Mouse (Mus musculus): Measurements from ENCODE around the gene Ms4a18. TPM values are rescaled to one million over a fixed set of nuclear protein-coding genes. Genes with fewer than 3 reads are reported as not detected.
A peak's percentile ranks its signal among the peaks of the same experiment; 100 is the strongest.

Gene Ms4a18
- polyA plus RNA-seq, 1 experiment from 2014 or later, result not detected

DNA sequence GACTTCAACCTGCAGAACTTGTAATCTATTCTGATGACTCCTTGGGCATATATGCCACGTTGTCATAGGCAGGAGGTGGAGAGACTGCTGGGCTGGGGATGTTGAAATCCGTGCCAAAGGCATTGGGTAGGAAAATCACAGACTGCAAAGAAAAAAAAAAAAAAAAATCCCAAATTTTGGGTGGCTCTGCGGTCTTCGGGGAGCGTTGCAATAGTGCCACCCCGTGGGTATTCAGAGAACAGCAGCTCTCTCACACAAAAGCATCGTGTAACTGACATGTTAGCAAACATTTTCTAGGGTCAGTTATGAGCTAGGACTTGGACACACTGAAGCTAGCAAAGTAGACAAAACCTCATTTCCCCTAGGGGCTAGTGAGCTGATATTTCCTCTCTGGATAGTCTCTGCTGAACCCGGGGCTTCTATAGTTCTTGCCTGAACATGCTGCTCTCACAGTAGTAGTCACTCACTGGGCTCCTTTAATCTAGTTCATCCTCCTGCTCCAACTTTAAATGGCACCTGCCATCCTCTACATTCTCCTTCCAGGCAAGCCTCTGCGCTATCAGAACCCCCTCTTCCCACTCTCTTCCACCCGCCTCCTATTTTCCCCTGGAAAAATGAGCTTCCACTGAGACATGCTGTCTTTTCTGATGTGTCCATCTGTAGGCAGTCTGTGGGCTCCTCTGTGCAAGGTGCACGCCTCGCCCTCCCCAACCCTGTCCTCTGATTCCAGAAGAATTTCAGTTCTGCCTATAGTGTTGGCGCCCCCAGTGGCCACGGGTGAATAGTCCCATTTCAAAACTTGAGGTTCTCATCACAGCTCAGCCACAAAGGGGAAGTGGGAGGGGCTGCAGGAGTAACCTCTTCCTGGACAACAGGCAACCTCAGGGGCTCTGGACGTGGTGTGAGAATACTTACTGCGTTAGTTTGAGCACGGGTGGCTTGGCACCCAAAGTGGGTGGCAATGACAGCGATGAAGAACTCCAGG lies 38.4 kb downstream of the Ms4a18 start:
- Histone ChIP-seq H3K27ac (no peak overlapping the region), H3K27me3 (ENCODE audit: low read depth, poor library complexity, severe bottlenecking) (no peaks in the 10 kb centered on the region), H3K36me3 (no peaks in the 10 kb centered on the region), H3K4me3 (no peak overlapping the region), H3K4me1 (peaks cover 12% of the 10 kb centered on the region), H3K9me3 (replicated peaks) (no peaks in the 10 kb centered on the region)
- peak; percentile 77 for DNase-seq (ENCODE audit: low spot score)
- 12% methylated on average over 18 of the region's 18 CpGs for WGBS

DNA sequence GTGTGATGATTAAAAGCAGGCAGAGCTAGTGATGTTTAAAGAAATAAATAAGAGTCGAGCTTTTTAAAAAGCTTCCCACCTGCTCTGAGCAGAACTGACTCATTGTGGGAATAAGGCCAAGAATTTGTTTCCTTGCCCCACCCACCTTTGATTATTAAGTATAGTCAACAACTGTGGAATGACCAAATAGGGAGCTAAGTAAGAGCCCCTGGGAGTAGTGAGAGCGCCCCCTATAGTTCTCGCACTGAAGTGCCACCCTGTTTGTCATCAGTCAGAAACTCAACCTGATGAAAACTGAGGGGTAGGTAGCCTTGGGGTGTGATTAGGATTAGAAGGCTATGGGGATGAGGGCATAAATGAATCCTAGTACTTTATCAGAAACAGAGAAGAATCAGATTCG lies 41.5 kb downstream of the Ms4a18 start:
- no peak for DNase-seq (ENCODE audit: low spot score)
- no peak overlapping the region for H3K4me3 ChIP-seq

DNA sequence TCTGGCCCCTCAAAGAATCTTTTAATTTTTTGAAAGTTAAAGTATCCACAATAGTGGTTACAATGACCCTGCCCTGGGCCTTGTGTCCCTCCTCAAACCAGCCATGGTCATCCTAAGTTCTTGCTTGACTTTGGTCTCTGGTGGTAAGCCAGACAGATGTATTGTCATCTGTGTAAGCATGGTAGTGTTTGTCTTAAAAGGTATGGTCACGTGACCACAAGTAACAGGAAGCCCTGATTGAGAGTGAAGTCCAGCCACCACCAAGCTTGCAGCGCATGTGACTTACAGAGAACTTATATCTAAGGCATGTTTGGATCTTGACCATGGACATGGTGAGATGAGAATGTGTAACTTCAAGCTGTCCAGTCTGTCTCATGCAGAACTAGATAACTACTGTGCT lies 42.6 kb downstream of the Ms4a18 start:
- WGBS, result 87% methylated on average over 2 of the region's 2 CpGs
- peaks cover 21% of the 10 kb centered on the region; the same call in 1 of the 2 replicates for H3K4me1 ChIP-seq
- H3K27me3 ChIP-seq (ENCODE audit: low read depth, poor library complexity, severe bottlenecking), result no peaks in the 10 kb centered on the region
- no peak overlapping the region for H3K4me3 ChIP-seq
- no peak for DNase-seq (ENCODE audit: low spot score)
- no peaks in the 10 kb centered on the region for H3K9me3 ChIP-seq (replicated peaks)
- H3K27ac ChIP-seq, result no peak overlapping the region
- no peaks in the 10 kb centered on the region for H3K36me3 ChIP-seq

More for the DNA sequence above, 41.5 kb downstream of the Ms4a18 start:
- 61% methylated on average over 4 of the region's 4 CpGs for WGBS
- Histone ChIP-seq H3K9me3 (replicated peaks) (no peaks in the 10 kb centered on the region), H3K4me1 (peaks cover 21% of the 10 kb centered on the region; the same call in 1 of the 2 replicates), H3K27ac (no peak overlapping the region), H3K27me3 (ENCODE audit: low read depth, poor library complexity, severe bottlenecking) (no peaks in the 10 kb centered on the region), H3K36me3 (no peaks in the 10 kb centered on the region)

DNA sequence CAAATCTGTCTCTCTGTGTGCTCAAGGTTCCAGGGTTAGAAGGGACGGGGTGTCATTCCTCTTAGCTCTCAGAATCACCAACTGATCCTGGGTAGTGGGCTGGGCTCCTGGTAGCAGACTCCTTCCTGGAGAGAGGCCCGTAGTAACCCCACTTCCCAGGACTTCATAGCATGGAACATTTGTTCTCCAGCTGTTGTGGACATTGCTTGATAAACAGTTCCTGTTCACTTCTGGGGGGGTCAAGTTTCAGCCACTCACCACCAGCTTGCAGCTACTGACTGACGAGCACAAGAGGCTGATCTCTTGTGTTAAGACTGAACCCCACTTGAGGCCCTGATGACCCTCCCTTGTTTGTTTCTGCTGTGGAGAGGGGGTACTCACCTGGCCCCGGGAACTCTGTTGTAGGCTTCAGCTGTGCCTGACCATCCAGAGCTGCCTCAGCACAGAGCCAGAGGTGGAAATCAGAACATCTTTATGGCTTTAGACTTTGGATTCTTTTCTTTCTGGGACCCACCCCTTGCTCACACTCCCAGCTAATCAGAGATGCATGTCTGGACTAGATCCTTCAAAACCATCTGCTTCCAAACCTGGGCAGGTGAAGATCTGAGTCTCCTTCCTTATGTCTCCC lies 43.5 kb downstream of the Ms4a18 start, which contains the start of gene Ms4a10:
Gene Ms4a10, minus strand, starts transcription at position 433 of the 628 bp plus-strand sequence.
- no peak for DNase-seq (ENCODE audit: low spot score)
- Histone ChIP-seq H3K9me3 (replicated peaks) (no peaks in the 10 kb centered on the region), H3K27me3 (ENCODE audit: low read depth, poor library complexity, severe bottlenecking) (no peaks in the 10 kb centered on the region), H3K36me3 (no peaks in the 10 kb centered on the region), H3K4me3 (no peak within 1 kb of the TSS), H3K4me1 (peaks cover 14% of the 10 kb centered on the region; the same call in 1 of the 2 replicates), H3K27ac (no peak within 1 kb of the TSS)
- WGBS, result 43% methylated on average over 4 of the region's 4 CpGs

DNA sequence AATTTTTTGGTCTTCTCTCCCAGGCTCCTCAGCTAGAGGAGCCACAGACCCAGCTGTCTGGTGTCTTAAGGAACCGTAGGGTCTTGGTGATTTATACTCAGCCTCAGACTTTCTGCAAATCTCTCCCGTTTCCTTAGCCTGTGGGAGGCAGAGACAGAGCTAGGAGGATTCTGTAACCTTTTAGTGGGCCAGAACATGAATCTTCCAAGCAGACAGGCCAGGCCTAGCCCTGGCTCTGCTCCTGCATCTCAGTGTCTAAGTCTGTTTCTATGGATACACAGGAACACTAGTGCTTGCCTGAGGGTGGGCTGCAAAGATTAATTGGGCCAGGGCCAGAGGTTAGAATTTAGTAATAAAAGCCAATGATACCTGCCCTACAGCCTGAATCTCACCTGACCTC lies 44.6 kb downstream of the Ms4a18 start:
- Histone ChIP-seq H3K4me3 (no peak overlapping the region), H3K9me3 (replicated peaks) (no peaks in the 10 kb centered on the region), H3K4me1 (peaks cover 14% of the 10 kb centered on the region; the same call in 1 of the 2 replicates), H3K27ac (no peak overlapping the region), H3K27me3 (ENCODE audit: low read depth, poor library complexity, severe bottlenecking) (no peaks in the 10 kb centered on the region), H3K36me3 (no peaks in the 10 kb centered on the region)
- DNase-seq (ENCODE audit: low spot score), result no peak
- 27% methylated on average over 2 of the region's 2 CpGs for WGBS

DNA sequence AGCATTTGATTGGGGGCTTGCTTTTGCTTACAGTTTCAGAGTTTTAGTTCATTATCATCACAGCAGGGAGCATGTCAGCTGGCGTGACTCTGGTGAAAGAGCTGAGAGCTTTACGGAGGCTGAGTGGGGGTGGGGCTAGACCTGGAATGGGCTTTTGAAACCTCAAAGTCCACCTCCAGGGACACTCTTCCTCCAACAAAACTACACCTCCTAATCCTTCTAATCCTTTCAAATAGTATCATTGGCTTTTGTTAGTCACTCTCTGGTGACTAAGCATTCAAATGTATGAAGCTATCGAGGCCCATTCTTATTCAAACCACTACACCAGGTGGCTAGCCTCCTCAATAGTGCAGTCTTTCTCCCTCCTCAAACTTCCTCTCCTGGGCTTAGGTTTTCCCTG lies 45.2 kb downstream of the Ms4a18 start:
- WGBS, result 72% methylated on average over 3 of the region's 3 CpGs
- no peak overlapping the region for H3K27ac ChIP-seq
- peaks cover 14% of the 10 kb centered on the region; the same call in 1 of the 2 replicates for H3K4me1 ChIP-seq
- H3K27me3 ChIP-seq (ENCODE audit: low read depth, poor library complexity, severe bottlenecking), result no peaks in the 10 kb centered on the region
- no peaks in the 10 kb centered on the region for H3K9me3 ChIP-seq (replicated peaks)
- H3K4me3 ChIP-seq, result no peak overlapping the region
- no peak for DNase-seq (ENCODE audit: low spot score)
- no peaks in the 10 kb centered on the region for H3K36me3 ChIP-seq

DNA sequence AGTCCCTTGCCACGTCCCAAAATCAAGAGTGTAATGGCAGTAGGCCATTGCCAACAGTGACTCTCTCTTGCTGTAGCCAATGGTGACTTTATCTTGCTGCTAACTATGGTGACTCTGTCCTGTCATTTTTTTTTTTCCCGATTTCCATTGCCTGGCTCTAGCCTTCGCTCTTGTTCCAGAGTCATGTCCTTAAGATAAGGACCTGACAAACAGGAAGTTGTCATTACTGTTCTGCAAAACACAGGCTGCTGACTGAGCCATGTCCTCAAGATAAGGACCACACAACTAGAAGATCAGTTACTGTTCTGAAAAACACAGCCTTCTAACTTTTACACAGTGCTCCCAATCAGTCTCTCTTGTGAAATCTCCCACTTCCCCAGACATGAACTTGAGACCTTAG lies 47.4 kb downstream of the Ms4a18 start:
- no peak overlapping the region for H3K4me3 ChIP-seq
- H3K27me3 ChIP-seq (ENCODE audit: low read depth, poor library complexity, severe bottlenecking), result no peaks in the 10 kb centered on the region
- DNase-seq (ENCODE audit: low spot score), result no peak
- no peaks in the 10 kb centered on the region for H3K9me3 ChIP-seq (replicated peaks)
- H3K36me3 ChIP-seq, result no peaks in the 10 kb centered on the region
- 86% methylated on average over 3 of the region's 3 CpGs for WGBS
- peaks cover 14% of the 10 kb centered on the region; the same call in 1 of the 2 replicates for H3K4me1 ChIP-seq
- H3K27ac ChIP-seq, result no peak overlapping the region

DNA sequence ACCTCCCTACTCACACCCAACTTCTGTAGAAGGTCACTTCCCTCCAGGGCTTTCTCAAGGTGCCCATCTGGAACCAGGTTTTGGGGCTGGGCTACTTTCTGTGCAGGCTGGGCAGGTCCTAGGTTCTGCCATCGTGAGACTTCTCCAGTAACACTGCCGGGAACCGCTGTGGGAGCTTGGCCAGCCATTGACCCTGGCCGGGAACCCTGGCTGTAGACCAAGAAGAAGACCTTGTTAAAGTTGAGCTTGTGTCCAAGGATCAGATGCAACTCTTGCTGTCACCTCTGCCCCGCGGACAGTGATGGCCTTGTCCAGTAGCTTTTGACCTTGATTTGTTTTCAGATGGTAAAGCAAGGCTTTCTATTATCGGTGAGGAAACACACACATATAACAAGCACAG lies 49.3 kb downstream of the Ms4a18 start:
- Histone ChIP-seq H3K9me3 (replicated peaks) (no peaks in the 10 kb centered on the region), H3K36me3 (no peaks in the 10 kb centered on the region), H3K4me3 (no peak overlapping the region), H3K27me3 (ENCODE audit: low read depth, poor library complexity, severe bottlenecking) (no peaks in the 10 kb centered on the region), H3K4me1 (peaks cover 5% of the 10 kb centered on the region; the same call in 1 of the 2 replicates), H3K27ac (no peak overlapping the region)
- 93% methylated on average over 7 of the region's 7 CpGs for WGBS
- DNase-seq (ENCODE audit: low spot score), result no peak

DNA sequence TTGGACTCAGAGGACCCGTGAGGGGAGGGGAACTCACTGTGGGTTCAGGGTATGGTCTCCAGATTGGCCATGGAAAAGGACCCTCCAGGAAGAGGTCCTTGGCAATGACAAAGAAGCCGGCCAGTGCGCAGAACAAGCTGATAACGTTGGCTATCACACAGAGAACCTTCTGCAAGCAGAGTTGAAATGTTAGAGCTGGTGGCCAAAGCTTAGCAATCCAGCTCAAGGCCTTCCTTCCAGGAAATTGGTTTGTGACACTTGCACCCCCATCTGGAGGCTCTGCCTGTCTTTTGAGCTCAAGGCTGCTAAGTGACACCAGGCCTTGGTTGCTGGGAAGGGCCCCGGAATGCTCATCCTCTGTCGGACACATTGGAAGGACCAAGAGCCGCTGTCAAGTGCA lies 52.1 kb downstream of the Ms4a18 start:
- Histone ChIP-seq H3K36me3 (no peaks in the 10 kb centered on the region), H3K4me1 (no peaks in the 10 kb centered on the region), H3K27ac (no peak overlapping the region), H3K4me3 (no peak overlapping the region), H3K27me3 (ENCODE audit: low read depth, poor library complexity, severe bottlenecking) (peaks cover 4% of the 10 kb centered on the region; the same call in 1 of the 2 replicates), H3K9me3 (replicated peaks) (no peaks in the 10 kb centered on the region)
- WGBS, result 86% methylated on average over 7 of the region's 7 CpGs
- no peak for DNase-seq (ENCODE audit: low spot score)

DNA sequence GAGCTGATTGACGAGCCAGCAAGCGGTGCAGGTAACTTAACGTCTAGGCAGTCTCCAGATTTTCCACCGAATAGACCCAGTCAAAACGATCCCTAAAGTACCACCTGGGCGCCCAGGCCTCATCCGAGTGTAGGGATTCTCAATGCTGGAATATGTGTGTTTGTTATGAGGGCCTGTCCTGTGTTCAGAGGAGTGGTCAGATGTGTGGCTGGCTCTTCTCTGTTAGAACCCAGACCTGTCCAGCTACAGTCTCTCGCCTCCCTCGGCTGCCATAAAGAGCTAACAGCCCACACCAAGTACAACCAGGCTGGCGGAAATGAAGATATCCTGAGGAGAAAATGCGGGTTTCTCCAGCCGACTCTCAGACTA lies 57.9 kb downstream of the Ms4a18 start:
- Histone ChIP-seq H3K9me3 (replicated peaks) (no peaks in the 10 kb centered on the region), H3K4me1 (0 out of 2 replicates have a peak, but pooled peaks cover 4% of the 10 kb centered on the region), H3K27ac (no peak overlapping the region), H3K36me3 (no peaks in the 10 kb centered on the region), H3K27me3 (ENCODE audit: low read depth, poor library complexity, severe bottlenecking) (peaks cover 9% of the 10 kb centered on the region; the same call in 1 of the 2 replicates), H3K4me3 (no peak overlapping the region)
- DNase-seq (ENCODE audit: low spot score), result no peak
- 53% methylated on average over 12 of the region's 12 CpGs for WGBS

DNA sequence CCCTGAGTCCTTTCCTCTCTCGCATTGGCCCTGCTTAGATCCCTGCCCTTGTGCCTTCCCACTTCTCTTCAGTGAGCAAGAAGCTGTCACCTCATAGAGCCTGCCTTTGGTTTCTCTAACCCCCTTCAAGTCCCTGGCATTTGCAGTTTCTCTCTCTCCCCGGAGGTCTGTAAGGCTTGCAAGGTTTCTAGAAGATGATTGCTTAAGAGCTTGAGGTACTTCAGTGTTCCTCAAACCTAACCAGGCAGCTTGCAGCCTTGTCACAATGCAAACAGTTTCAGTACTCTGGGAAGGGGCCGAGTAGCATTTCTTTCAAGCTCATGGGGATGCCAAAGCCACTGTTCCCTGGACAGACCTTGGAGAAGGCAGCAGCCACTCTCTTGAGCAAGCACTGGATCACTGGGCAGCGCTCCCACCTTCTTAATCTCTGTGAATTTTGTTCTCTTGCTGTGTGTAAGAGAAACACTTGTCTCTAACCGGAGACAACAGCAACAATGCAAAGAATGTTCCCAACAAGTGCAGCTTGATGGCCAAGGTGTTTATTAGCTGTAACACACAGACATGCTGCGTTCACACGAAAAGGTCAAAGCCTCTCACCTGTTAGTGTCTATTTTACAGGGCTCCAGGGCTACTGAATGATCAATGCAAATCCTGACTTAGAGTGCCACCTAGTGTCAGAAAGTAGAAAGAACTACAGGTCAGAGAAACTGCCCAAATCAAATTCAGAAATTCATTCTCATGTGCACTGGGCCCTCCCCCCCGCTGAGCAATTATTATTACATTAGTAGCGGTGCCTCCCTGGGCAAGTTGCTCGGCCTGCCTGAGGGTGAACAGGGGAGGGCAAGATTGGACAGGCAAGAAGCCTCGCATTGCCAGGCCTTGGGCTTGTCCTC lies 58.5 kb downstream of the Ms4a18 start:
- Histone ChIP-seq H3K4me3 (no peak overlapping the region), H3K4me1 (0 out of 2 replicates have a peak, but pooled peaks cover 4% of the 10 kb centered on the region), H3K27me3 (ENCODE audit: low read depth, poor library complexity, severe bottlenecking) (peaks cover 9% of the 10 kb centered on the region; the same call in 1 of the 2 replicates), H3K36me3 (no peaks in the 10 kb centered on the region), H3K9me3 (replicated peaks) (no peaks in the 10 kb centered on the region), H3K27ac (no peak overlapping the region)
- WGBS, result 35% methylated on average over 11 of the region's 11 CpGs
- DNase-seq (ENCODE audit: low spot score), result peak; percentile 42
